Mouse (Mus musculus) mouse embryonic stem cell (cell line): Measurements from ENCODE around the gene Tmc2.

Source experiments
- in situ Hi-C, 2 experiments: fragments of 300-500 bp; cut with MboI; formaldehyde crosslinking; loops; 1 replicate in 1 of 2; 3 replicates in 1 of 2; pipeline ENCODE4 v1.14.3; 2019 to 2020; ENCODE audit warnings: low sequenced_read_pairs in 2 of 2, low pct_unique_long_range_greater_than_20kb in 1 of 2, mixed read lengths in 1 of 2; ENCODE audit not compliant: unreplicated experiment in 1 of 2

Tmc2 gene

GRCm38 (mm10) chr2:130291434-130291833 lies 96.4 kb downstream of the Tmc2 start:
- in situ Hi-C loops = loop anchor here in 1 of 2 experiments (10.0 kb wide), 1 partner anchor 73 kb away; no protein-coding TSS in a partner anchor

GRCm38 (mm10) chr2:130293009-130293408 lies 98.0 kb downstream of the Tmc2 start:
- in situ Hi-C loops = loop anchor here in 1 of 2 experiments (10.0 kb wide), 1 partner anchor 72 kb away; no protein-coding TSS in a partner anchor

- in situ Hi-C loops = loop anchor here in 1 of 2 experiments (10.0 kb wide), 1 partner anchor 71 kb away; no protein-coding TSS in a partner anchor
Observed at GRCm38 (mm10) chr2:130293486-130293885, 98.5 kb downstream of the Tmc2 start.

DNA sequence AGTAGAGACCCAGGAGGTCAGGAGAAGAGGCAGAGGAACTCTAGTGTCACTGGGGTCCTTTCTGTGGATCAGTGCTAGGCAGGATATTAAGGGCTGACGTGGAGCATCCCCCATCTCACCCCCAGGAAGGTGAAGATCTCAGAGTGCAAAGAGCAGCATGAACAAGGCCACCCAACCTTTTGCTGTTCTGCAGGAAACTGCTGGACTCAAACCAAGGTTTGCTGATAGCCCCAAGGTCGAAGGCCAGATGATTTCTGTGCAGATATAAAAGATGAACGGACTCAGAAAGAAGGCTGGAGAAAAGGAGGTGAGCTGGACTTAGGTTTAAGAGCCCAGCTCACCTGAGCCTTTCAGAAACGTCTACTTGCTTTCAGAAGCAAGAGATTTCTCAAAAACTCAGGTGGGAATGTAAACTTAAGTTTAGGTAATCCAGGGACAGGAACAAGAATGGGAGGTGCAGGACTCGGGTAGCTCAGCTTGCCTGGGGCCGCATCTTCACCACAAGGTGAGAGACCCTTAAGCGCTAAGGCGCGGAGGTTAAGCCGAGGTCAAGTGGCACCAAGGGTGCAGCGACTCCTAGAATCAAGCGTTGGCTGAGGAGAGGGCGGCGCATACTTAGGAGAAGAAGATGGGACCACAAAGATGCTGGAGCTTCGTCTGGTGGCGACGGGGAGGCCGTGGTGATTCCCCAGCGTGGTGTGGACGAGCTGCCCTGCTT lies 99.4 kb downstream of the Tmc2 start:
- in situ Hi-C loops = loop anchor here in 1 of 2 experiments (10.0 kb wide), 1 partner anchor 70 kb away; no protein-coding TSS in a partner anchor

GRCm38 (mm10) chr2:130294936-130295277 lies 99.9 kb downstream of the Tmc2 start, which contains the start of gene Ebf4:
Gene Ebf4, plus strand, starts transcription at chr2:130295169.
- in situ Hi-C loops = loop anchor here in 1 of 2 experiments (10.0 kb wide), 1 partner anchor 70 kb away; no protein-coding TSS in a partner anchor

DNA sequence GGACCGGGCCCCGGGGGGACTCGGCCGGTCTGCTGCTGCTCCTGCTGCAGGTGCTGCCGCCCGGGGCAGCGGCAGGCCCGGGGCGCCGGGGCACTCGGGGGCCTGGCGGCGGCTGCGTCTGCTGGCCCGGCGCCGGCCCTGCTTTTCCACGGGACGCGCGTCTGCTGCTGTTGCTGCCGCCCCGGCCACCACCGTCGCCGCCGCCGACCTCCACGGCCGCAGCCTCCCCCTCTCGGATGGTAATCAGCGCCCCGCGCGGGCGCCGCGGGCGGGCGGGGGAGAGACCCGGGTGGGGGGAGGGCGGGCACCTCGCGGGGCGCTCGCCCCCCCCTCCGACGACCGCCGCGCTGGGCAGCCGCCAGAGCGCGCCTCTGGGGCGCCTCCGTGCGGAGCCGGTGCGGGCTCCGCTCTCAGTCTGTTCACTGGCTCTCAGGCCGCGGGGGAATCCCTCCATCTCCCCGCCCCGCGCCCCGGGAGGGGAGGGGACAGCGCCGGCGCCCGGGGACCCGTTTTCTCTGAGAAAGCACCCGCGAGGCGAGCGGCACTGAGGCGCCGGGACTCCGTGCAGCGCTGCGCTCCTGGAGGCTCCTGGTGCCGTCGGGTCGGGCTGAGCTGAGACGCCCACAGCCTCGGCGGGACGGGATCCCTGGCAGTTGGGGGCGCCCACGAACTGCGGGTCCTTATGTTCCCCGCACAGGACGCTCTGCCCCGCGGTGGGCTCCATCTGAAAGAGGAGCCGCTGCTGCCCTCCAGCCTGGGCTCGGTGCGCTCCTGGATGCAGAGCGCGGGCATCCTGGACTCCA lies 100.5 kb downstream of the Tmc2 start:
- in situ Hi-C loops = loop anchor here in 1 of 2 experiments (10.0 kb wide), 1 partner anchor 69 kb away; no protein-coding TSS in a partner anchor

GRCm38 (mm10) chr2:130296134-130296745 lies 101.2 kb downstream of the Tmc2 start:
- in situ Hi-C loops = loop anchor here in 1 of 2 experiments (10.0 kb wide), 1 partner anchor 69 kb away; no protein-coding TSS in a partner anchor

DNA sequence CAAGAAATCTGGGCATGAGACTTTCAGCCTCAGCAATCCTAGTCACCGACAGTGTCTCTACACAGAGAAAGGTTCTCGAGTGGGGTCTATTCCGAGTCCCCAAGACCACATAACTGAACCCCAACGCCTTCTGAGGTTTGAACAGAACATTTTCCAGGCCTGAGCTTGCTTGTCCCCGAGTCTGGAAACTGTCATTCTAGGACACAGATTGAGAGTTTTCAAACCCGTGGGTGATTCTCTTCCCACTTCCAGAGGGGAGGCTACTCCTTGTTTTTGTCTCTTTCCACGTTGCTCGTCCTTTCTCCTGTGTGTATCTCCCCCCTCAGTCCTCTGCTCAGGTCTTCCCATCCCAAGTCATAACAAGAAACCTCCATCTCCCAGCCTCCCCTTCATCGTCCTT lies 102.6 kb downstream of the Tmc2 start:
- in situ Hi-C loops = loop anchor here in 1 of 2 experiments (10.0 kb wide), 1 partner anchor 67 kb away; no protein-coding TSS in a partner anchor

DNA sequence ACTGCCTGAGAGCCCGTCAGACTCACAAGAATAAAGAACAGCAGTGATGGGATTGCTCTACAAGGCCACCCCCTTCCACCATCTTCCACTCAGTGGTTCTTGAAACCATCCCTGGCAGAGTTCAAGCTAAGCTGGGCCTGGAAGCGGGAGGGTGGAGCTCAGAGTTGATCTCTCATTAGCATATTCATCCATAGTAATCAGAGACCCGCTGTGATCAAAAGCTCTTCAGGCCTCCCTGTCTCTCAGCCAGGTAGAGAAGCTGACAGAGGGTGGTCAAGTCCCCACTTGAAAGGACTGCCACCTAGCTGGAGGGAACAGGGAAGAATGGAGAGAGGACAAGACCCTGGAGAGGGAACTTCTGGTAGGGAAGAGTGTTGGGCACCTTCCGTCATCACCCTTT lies 108.0 kb downstream of the Tmc2 start:
- in situ Hi-C loops = no loop called here
